Mouse (Mus musculus): ENCODE results near the gene Usp22.
"Not testable (repeated sequence)": the region's sequence is repeated elsewhere in the genome, so short reads cannot be mapped to it uniquely, and the experiment has no call there.

Gene Usp22

DNA sequence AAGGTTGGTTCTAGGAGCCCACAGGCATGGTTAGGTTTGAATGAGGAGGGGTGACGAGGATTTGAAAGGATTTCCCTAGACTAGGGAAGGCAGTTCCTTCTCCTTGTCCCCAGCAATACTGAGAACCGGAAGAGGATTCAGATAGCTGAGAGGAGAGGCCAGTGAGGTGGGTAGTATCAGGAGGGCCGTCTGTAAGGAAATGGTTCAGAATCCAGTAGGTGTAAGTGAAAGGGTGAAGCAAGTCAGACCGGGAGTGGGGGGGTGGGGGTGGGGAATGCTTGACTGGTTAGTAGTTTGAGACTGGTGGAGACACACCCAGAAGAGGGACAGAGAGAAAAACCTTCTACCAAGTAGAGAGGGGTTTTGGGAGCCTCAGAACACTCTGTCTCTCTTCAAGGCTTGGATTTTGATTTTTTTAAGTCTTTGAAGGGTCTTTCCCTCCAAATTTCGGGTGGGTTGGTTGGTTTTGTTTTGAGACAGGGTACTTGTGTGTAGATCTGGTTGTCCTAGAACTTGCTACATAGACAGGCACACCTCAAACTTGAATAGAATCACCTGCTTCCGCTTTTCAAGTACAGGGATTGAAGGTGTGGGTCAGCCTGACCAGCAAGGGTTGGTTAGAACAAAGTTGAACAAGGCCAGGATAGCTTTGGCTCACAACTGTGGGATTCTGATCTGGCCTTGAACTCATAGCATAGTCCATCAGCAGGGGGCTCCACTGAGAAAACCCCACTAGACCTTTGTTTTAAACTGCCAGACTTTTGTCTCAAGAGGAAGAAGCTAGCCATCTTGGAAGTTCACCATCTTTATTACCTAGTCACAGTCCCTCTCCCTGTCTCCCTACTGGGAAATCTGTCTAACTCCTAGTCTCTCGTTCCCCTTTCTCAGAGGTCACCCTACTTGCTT lies 31.0 kb downstream of the Usp22 start:
- DNase-seq (ENCODE audit: low read depth, low spot score) = no peak

DNA sequence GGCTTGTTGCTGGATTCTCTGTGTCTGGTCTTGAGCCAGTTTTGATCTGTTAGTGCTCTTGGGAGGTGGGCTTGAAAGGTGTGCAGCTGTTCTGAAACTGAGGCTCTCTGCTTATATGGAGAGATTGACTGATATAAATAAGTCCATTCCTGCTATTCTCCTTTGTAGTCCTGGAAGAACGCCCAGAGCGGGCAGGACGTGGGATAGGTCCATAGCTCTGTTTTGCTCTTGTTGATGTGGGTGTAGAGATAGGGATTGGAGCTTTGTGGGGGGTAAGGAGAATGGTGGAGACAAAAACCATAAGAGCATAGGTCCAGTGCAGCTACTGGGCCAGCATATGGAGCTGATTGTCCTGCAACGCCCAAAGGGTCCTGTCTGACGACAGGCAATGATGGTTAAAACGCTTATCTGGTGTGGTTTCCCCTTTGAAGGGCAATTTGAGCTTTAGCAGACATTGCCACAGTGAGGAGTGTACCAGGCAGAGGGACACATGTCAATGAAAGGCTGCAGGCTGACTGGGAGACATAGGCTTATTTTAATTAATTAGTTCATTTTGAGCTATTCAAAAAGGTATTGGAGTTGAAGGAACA lies 31.8 kb downstream of the Usp22 start:
- no peak for DNase-seq (ENCODE audit: low read depth, low spot score)

DNA sequence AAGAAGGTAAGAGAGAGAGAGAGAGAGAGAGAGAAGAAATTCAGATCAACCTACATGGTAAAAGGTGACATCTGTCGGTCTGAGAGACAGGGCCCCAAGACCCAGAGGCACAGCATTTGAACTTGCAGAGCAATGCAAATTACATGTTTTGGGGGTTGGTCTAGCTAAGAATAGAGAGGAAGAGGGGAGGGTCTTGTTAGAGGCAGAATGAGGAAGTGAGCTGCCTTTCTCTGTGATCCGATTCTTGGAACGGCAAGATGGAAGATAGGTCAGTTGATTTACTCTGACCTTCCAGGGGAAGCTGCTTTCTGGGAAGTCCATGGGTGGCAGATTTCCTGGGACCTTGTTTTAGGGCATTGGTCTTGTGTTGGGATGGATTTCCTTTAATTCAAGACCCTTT lies 32.6 kb downstream of the Usp22 start:
- no peak for DNase-seq (ENCODE audit: low read depth, low spot score)

DNA sequence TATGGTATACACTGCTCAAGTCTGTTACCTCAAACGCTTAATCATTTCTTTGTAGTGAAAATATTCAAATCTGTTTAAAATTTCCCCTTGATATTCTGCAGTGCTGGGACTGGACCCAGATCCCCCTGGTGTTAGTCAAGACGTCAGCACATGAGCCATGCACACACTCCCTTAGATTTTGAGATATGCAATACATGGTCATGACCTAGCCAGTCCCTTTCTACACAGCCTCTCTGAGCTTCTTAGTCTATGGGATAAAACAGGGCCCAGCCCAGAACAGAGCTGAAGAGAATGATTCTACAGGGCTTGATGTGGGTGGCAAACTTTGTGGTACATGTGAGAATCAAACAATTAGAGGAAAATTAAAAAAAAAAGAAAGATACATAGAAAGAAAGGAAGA lies 33.2 kb downstream of the Usp22 start:
- DNase-seq (ENCODE audit: low read depth, low spot score) = no peak

DNA sequence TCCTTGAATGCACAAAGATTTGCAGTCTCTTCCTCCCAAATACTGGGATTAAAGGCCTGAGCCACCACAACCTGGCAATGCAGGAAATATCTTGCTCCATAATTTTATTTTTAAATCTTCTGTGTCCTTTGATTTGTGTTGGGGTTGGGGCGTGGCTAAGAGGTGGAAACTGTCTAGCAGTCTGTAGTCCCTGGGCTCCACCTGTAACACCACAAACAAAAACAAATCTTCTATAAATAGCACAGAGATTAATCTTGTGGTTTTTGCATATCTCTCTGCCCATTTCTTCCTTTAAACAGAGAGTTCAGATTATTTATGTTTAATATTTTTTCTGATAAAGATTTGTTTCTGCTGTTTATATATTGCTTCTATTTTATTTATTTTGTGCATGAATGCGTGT lies 41.9 kb downstream of the Usp22 start:
- no peak for DNase-seq (ENCODE audit: low read depth, low spot score)

DNA sequence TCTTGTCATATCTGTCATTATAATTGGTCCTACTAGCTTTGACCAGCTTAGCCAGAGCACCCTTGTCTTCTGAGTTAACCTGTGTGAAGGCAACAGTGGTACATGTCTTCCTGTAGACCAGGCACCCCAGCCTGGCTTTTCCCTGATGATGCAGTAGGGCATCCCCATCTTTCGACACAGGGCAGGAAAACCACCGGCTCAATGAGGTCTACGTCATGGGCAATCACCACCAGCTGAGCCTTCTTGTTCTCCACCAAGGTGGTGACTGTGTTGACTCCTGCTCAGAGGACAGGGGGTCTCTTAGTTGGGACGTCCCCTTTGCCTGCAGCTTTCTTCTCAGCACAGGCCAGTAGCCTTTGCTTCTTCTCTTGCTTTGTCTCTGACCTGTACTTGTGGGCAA lies 44.2 kb downstream of the Usp22 start:
- not testable (repeated sequence) for DNase-seq (ENCODE audit: low read depth, low spot score)

DNA sequence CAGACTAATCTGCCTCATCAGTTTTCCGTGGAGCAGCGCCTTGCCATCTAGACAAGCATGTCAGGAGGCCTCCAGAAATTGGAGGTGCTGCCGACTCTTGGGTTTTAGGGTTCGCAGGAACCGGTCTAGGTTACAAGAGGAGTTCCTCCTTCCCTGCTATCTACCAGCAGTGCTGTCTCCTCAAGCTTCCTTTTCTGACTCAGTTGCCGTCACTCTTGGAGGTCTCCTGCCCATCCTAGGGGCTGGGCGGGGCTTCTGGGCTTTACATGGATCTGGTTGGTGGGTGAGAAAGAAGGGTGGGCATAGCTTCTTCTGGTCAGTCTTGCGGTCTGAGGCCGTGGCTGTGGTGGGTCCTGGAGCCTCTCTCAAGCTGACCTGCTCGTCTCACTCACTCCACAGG lies 45.5 kb downstream of the Usp22 start:
- DNase-seq (ENCODE audit: low read depth, low spot score) = no peak

DNA sequence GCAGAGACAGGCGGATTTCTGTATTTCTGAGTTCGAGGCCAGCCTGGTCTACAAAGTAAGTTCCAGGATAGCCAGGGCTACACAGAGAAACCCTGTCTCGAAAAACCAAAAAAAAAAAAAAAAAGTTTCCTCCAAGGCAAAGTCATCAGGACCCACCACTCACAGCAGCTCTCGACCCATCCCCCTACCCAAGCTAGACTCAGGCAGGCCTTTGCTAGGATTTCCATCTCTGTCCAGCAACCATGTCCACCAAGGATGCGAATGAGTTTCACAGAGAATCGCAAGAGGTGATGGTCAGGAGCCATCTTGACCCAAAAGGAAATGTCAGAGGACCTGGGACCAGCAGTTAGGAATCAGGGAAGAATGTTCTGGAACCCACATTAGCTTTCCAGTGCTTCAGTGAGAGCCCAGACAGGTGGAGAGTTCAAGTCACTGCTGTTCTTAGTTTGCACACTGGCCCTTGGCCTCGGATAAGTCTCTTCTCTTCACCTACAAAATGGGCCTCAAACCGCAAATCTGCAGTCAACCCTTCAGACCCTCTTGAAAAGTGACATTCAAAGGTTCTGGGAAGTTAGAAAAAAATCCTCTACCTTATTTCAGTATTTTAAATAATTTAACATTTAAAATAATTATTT lies 47.3 kb downstream of the Usp22 start:
- no peak for DNase-seq (ENCODE audit: low read depth, low spot score)

DNA sequence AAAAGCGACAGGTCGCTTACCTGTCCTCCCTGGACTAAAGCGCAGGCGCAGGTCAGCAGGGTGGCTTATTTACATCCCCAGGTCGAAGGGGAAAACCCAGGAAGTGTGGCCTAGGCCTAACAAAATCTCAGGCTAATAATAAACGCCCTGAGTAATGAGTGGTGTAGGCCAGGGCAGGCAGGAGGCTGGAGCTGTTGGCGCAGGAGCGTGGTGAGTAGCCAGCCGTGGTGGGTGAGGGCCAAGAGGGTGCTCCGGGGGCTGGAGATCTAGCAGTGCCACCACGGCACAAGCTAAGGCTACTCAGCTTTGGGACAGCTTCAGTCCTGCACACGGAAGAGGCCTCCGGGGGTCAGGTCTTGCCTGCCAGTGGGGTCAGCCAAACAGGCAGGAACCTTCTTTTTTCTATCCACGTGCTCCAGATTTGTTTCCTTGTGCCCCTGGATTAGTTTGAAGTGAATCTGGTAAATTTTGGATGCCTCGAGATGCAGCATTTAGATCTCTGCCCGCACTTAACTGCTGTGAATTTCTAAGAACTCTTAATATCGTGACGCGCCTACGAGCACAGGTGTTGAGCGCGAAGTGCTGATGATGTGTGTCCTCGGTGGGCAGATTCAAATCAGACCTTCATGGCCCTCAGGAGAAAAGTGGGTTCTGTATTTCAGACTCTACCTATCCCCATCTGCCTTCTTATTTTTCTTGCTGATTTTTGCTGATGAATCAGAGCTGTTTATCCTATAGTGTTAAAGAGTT lies 48.1 kb downstream of the Usp22 start, which contains the start of gene Tnfrsf13b:
Gene Tnfrsf13b, plus strand, starts transcription at position 150 of the 750 bp plus-strand sequence.
- no peak for DNase-seq (ENCODE audit: low read depth, low spot score)

DNA sequence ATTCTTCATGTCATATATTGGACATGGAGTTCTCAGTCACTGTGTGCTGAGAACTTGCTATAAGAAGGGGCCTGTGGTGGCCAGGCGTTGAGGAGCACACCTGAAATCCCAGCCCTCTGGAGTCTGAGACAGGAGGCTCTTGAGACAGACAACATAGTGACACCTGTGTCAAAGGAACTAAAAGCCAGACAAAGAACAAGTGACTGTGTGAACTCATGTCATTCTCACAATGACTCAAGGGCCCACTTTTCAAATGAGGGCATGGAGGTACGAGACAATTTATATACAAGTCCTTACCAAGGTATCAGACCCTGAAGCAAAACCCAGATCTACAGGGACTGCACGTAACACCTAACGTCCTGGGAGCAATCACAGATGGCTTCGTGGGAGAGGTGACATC lies 48.9 kb downstream of the Usp22 start:
- no peak for DNase-seq (ENCODE audit: low read depth, low spot score)

DNA sequence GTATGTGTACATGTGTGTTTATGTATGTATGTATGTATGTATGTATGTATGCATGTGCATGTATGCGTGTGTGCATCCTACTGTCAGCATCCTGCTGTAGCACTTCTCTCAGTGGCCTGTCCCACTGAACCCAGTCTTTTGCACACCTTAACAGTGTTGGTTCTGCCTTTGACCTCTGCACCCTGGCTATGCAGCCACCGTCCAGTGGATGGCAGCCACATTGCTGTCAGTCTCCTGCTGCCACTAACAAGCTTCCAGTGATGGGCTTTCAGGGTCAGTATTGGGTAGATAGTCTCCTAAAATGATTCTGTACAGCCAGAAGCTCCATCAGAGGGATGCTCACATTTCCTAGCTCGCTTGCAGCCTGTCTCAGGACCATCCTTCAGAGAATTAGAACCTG lies 51.0 kb downstream of the Usp22 start:
- no peak for DNase-seq (ENCODE audit: low read depth, low spot score)

DNA sequence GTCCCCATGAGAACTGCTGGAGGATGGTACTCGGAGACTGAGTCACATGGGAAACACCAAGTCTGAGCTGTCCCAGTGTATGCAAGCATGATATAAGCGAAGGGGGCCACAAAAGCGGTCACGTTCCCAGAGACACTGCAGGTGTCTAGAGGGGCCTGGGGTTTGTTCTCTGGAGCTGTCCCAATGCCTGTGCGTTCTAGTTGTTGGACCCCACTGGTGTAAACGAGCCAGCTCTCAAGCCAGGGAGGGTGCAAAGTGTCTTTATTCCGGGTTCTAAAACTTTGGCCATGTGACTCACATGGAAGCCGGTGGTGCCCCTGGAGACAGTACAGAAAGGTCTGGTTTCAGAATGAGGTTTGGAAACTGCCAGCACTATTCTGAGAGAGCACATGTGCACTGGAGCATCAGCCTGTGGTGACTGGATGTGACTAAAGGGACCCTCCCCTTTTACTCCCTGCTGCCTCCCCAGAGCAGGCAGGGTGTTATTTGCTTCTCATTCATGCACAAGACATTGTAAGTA lies 52.0 kb downstream of the Usp22 start:
- DNase-seq (ENCODE audit: low read depth, low spot score) = no peak

DNA sequence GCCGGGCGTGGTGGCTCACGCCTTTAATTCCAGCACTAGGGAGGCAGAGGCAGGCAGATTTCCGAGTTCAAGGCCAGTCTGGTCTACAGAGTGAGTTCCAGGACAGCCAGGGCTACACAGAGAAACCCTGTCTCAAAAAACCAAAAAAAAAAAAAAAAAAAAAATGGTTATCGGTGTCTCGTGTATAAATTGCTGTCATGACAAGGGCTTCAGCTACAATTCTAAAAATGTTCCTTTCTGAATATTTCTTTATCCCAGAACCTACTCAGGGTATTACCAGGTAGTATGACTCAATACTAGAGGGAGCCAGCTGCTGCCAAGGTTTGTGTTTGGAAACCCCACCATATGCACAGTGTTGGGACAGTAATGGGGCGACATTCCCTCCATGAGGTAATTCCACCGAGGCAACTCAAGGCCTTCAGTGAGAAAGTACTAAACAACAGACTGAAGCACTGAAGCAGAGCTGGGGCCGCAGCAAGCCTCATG lies 52.5 kb downstream of the Usp22 start:
- no peak for DNase-seq (ENCODE audit: low read depth, low spot score)

DNA sequence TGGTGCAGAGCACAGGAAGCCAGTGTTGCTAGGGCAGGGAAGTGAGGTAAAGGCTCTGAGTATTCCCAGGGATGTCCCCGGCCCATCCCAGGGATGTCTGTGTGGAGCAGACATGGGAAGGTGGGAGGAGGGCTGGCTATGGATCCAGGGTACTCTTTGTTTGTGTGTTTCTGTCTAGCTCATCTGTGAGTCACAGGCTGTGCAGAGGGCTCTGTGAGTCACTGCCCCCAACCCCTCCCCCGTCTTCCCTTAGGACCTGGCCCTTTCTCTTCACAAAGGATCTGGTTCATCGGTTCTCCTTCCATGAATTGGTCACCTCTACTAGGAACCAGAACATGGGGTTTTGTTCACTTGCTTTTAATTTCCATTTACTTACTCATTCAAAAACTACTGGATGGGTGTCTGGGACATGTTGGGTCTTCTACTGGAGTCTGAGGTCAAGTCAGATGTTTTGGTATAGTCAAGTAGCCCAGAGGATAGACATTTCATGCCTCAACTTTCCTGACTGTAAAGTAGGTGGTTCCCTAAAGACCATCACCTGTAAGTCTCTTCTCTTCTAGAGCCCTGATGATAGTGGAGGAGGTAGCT lies 54.8 kb downstream of the Usp22 start:
- DNase-seq (ENCODE audit: low read depth, low spot score) = no peak

DNA sequence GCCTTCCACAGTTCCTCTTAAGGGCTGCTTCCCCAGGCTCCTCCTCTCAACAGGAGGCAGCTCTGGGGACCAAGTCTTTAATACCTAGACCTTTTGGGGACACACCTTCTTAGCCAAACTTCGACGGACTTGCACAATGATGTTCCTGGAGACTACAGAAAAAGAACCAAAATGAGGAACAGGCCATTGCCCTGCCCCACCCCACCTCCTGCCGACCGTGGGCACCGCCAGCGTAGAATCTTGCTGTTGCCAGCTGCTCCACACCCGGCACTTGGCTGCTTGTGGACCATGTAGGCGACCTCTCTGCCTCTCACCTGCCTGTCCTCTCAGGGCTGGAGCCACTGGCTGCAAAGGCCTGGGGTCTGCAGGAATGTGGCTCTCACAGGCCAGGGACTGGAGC lies 58.6 kb downstream of the Usp22 start:
- no peak for DNase-seq (ENCODE audit: low read depth, low spot score)

DNA sequence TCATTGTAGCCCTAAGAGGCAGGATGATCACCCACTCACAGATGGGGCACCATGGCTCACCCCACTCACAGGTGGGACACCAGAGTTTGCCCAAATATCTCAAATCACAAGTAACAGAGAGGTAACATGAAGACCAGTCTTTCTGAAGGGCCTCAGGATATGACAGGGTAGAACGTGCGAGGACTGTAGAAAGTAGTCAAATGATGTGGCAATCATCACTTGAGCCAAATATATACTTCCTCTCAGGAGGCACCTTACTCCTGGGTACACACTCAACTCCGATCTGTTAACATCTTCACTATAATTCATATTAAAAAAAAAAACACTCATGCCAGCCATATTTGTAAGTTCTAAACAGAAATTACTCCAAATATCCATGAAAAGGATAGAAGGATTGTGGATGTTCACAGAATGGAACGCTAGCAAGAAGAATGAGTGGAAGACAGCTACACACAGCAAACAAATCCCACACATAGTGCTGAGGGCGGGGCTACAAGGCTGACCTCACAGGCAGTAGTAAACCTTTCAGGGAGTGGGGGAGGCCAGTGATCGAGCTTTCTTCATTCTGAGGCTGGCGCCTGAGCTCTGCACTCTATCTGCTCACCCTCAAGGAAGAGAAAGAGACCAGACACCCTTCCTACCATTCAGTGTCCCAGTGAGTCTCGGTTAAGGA lies 62.4 kb downstream of the Usp22 start:
- DNase-seq (ENCODE audit: low read depth, low spot score) = no peak

DNA sequence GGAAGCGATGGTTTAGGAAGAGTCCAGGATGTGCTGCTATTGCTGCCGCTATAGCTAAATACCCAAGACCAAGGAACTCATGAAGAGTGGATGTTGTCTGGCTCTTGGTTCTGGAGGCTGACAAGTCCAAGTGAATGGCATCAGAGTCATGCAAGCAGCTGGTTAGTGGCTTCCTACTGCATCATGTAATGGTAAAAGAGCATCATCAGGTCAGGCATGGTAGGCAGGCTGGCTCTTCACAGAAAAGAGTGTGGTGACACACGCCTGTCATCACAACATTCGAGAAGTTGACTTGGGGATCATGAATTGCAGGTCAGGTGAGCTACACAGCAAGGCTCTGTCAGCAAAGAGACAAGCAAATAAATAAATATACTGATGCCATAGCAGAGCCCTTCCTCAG lies 63.4 kb downstream of the Usp22 start:
- no peak for DNase-seq (ENCODE audit: low read depth, low spot score)

DNA sequence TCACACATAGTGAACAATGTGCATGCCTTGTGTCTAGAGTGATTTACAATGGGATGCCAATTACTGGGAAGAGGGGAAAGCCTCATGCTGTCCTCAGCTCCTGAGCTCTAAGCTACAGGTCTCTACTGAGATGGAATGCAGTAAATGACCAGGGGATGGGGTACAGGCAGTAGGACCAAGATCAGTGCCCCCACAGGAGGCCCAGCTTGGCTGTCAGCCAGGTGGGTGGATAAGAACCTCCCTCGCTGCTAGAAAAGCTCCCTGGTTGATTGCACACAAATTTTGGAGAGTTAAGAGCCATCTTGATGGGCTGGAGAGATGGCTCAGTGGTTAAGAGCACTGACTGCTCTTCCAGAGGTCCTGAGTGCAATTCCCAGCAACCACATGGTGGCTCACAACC lies 63.9 kb downstream of the Usp22 start:
- no peak for DNase-seq (ENCODE audit: low read depth, low spot score)

DNA sequence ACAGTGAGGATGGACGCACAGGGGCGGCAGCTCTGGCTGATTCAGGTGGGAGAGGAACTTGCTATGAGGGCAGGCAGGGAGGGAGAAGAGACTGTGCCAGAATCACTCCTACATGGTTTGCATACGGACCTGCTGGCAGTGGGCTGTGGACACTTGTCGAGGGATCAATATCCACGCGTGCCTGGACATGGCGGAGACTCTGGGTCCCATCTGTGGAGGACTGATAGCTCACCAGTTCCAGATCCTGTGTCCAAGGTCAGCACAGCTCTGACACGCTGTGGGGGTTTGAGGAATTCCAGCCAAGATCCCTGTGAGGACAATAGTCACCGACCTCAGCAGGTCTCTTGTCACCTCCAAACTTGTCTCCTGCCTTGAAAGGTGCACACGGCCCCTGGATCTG lies 64.7 kb downstream of the Usp22 start:
- DNase-seq (ENCODE audit: low read depth, low spot score) = no peak

DNA sequence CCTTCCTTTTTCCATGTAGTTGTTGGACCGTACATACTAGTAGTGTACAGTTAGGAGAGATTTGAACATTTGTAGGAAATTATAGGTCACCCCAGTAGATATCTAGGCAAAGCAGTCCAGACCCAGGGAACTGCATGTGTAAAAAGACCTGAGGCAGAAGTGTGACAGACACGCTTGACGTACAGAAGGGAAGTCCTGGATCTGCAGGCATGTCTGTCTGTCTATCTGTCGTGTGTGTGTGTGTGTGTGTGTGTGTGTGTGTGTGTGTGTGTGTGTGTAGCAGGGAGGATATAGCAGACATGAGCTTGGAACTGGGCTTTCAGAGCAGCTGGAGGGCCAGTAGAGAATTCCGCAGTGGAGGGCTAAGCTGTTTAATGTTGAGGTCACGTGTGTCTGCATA lies 65.1 kb downstream of the Usp22 start:
- no peak for DNase-seq (ENCODE audit: low read depth, low spot score)

DNA sequence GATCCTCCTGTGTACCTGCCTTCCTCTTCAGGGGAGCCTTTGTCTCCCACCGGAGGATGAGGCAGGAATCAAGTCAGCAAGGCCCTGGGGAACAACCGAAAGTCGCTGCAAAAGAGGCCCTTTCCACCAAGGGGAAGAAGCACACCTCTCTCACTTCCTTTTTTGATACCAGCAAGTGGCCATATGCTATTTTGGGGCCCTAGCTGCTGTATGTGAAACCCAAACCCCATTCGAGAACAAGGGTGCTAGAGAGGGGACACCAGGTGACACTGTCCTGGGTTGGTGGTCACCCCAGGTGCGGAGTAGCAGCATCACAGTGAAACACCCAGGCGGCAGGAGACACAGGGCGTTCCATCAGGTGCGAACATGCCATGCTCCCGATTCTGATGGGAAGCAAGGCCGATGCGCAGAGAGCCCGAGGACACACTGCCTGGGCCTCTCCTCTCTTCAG lies 65.9 kb downstream of the Usp22 start:
- no peak for DNase-seq (ENCODE audit: low read depth, low spot score)
